In genomic region chr17:46143578-46144423, GRCm38 (mm10) we compare ENCODE assay signal across 8 mouse cellular contexts. TPM values are rescaled to one million over a fixed set of nuclear protein-coding genes. Genes with fewer than 3 reads are reported as not detected.
A peak's percentile ranks its signal among the peaks of the same experiment; 100 is the strongest.
DNase-seq lines count a peak whose midpoint lies in the region; ATAC-seq and TF ChIP-seq lines count a peak whose summit lies in the region.

Rsph9 (minus strand) TSS chr17:46144216.

- peaks cover 14% of the 10 kb centered on the region for H3K4me1 ChIP-seq in embryonic facial prominence, embryonic 12.5 days
- no peaks in the 10 kb centered on the region for H3K4me1 ChIP-seq in intestine, postnatal 0 days (replicated peaks; ENCODE audit: control insufficient read depth, insufficient read depth, low read length)
- peaks cover 18% of the 10 kb centered on the region for H3K4me1 ChIP-seq in midbrain, embryonic 10.5 days

- intact Hi-C loops in left cerebral cortex, postnatal 4 days (cut with DNase I): no loop called here

- H3K36me3 ChIP-seq in embryonic facial prominence, embryonic 12.5 days: peaks cover 23% of the 10 kb centered on the region
- peaks cover 29% of the 10 kb centered on the region for H3K36me3 ChIP-seq in intestine, postnatal 0 days (ENCODE audit: control insufficient read depth, insufficient read depth)
- peaks cover 37% of the 10 kb centered on the region for H3K36me3 ChIP-seq in midbrain, embryonic 10.5 days

- DNase-seq in ZHBTc4 (ENCODE audit: low read depth, low spot score): peak; percentile 87
- DNase-seq in left cerebral cortex, postnatal 4 days: peak; percentile 78
- peak; percentile 81 for DNase-seq in midbrain, embryonic 10.5 days (ENCODE audit: low spot score)
- peak; percentile 70 for DNase-seq in spleen, adult 12 weeks (ENCODE audit: low spot score)
- DNase-seq in cerebellum, adult 9-10 months: no peak

- H3K4me2 ChIP-seq in embryonic facial prominence, embryonic 12.5 days (replicated peaks): peak within 1 kb of the TSS; percentile 85
- H3K4me2 ChIP-seq in intestine, postnatal 0 days (replicated peaks; ENCODE audit: low read depth): peak within 1 kb of the TSS; percentile 72

- H3K4me3 ChIP-seq in embryonic facial prominence, embryonic 12.5 days: peak within 1 kb of the TSS; percentile 54
- H3K4me3 ChIP-seq in intestine, postnatal 0 days (ENCODE audit: low read depth, low read length): peak within 1 kb of the TSS; percentile 29
- peak within 1 kb of the TSS; percentile 64 for H3K4me3 ChIP-seq in midbrain, embryonic 10.5 days

- H3K27ac ChIP-seq in embryonic facial prominence, embryonic 12.5 days: peak within 1 kb of the TSS; percentile 50; the same call in 1 of the 2 replicates
- H3K27ac ChIP-seq in intestine, postnatal 0 days (ENCODE audit: low read depth, low read length): no peak within 1 kb of the TSS
- peak within 1 kb of the TSS; percentile 77 for H3K27ac ChIP-seq in midbrain, embryonic 10.5 days (replicated peaks)

- ATAC-seq in embryonic facial prominence, embryonic 12.5 days (ENCODE audit: insufficient number of reproducible peaks, insufficient read depth, low FRiP score, low TSS enrichment): peak; percentile 95
- peak; percentile 89 for ATAC-seq in granulocyte monocyte progenitor cell, adult 5-6 weeks (replicated peaks; ENCODE audit: poor library complexity, severe bottlenecking)
- peak; percentile 88 for ATAC-seq in intestine, postnatal 0 days

- WGBS in embryonic facial prominence, embryonic 12.5 days: 5% methylated on average over 37 of the region's 37 CpGs
- 6% methylated on average over 37 of the region's 37 CpGs for whole genome bisulfite sequencing in intestine, postnatal 0 days
- WGBS in midbrain, embryonic 10.5 days: 7% methylated on average over 37 of the region's 37 CpGs

- H3K9ac ChIP-seq in embryonic facial prominence, embryonic 12.5 days: peak within 1 kb of the TSS; percentile 19
- 0 out of 2 replicates have a peak within 1 kb of the TSS, but pooled peaks have one; percentile 17 for H3K9ac ChIP-seq in intestine, postnatal 0 days (ENCODE audit: low read depth, low read length)

- TF ChIP-seq CTCF in intestine, postnatal 0 days (IDR thresholded peaks at IDR 0.05; ENCODE audit: low read depth): no peak

- H3K27me3 ChIP-seq in embryonic facial prominence, embryonic 12.5 days: no peaks in the 10 kb centered on the region
- H3K27me3 ChIP-seq in intestine, postnatal 0 days (replicated peaks; ENCODE audit: control insufficient read depth, insufficient read depth, low read length): no peaks in the 10 kb centered on the region
- H3K27me3 ChIP-seq in midbrain, embryonic 10.5 days (ENCODE audit: low read depth, poor library complexity, severe bottlenecking): peaks cover 9% of the 10 kb centered on the region; the same call in 1 of the 2 replicates

- H3K9me3 ChIP-seq in embryonic facial prominence, embryonic 12.5 days: no peaks in the 10 kb centered on the region
- no peaks in the 10 kb centered on the region for H3K9me3 ChIP-seq in intestine, postnatal 0 days (ENCODE audit: control insufficient read depth)
- H3K9me3 ChIP-seq in midbrain, embryonic 10.5 days (replicated peaks): no peaks in the 10 kb centered on the region

RNA-seq across cellular contexts. Expression of gene Rsph9, which starts in this region (rescaled TPM):
- 11.7 and 12.2 TPM in 2 replicates for polyA plus RNA-seq in embryonic facial prominence, embryonic 12.5 days (2016; fragmentation: Nextera tagmentation; extraction: Ambion mirVana)
- not detected in 2 replicates for total RNA-seq in granulocyte monocyte progenitor cell, adult 5-6 weeks (2014; fragmentation: Nextera tagmentation)
- not detected in 2 replicates for total RNA-seq in granulocyte monocyte progenitor cell, adult 5-6 weeks (2017)
- 4.7 and 5.1 TPM in 2 replicates for polyA plus RNA-seq in intestine, postnatal 0 days (2015; fragmentation: Nextera tagmentation; extraction: Ambion mirVana)
- total RNA-seq in left cerebral cortex, postnatal 4 days (2021): 10 to 100 TPM; 40.0 to 43.8 TPM
- polyA plus RNA-seq in midbrain, embryonic 10.5 days (2016; fragmentation: Nextera tagmentation; extraction: Ambion mirVana): 11.7 and 14.2 TPM in 2 replicates

Comparison
In these comparisons a context has a peak if more than half of its experiments do, and no peak if none do; other contexts are left out.
1. RNA of gene Rsph9 (total RNA-seq): 40.0 to 43.8 TPM in left cerebral cortex, postnatal 4 days; not detected in granulocyte monocyte progenitor cell, adult 5-6 weeks; every median in the first group is over 10 times any median in the second.
2. Peak in ATAC-seq in granulocyte monocyte progenitor cell, adult 5-6 weeks; RNA of the gene not detected or under 1 TPM.
3. Peak in every context shown above with its lines, with median percentiles within 50 percentile points of each other: ATAC-seq and H3K4me3 ChIP-seq.